Mouse (Mus musculus) olfactory bulb, adult 2 months (tissue): ENCODE results near the gene Stx2.

Source experiments
- CTCF ChIP-seq: fragments of 200-500 bp; IDR thresholded peaks from 2 replicates; pipeline ENCODE4 v1.5.1; 2012; ENCODE audit warnings: low read depth, mild to moderate bottlenecking, low read length, moderate library complexity; ENCODE audit not compliant: insufficient read depth
- POLR2A ChIP-seq: fragments of 200-500 bp; IDR thresholded peaks from 2 replicates; pipeline ENCODE4 v1.6.1; 2012; ENCODE audit warnings: mild to moderate bottlenecking, low read depth, low read length, moderate library complexity; ENCODE audit not compliant: insufficient read depth

DNA sequence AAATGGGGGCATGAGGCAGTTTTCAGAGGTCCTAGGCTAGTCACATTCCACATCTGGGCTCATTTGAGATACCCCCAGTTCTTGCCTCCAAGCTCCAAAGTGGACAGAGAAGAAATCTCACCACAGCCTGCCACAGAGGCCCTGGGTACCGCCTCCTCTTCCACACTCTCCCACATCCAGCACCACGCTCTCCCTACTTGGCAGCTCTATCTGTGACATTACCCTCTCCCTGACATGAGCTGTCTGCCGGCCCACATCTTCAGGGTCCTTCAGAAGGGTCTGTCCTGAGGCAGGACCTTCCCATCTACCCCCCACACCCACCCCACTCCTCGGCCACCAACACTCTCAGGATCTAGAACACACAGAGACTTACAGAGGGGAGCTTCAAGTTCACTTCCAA lies 56.9 kb downstream of the Stx2 start:
- TF ChIP-seq CTCF: no peak
- TF ChIP-seq POLR2A: no peak
